Mouse (Mus musculus) forebrain, postnatal 0 days (tissue): ENCODE measurements around the gene Nfkb1. TPM values are rescaled to one million over a fixed set of nuclear protein-coding genes. Genes with fewer than 3 reads are reported as not detected.
A peak's percentile ranks its signal among the peaks of the same experiment; 100 is the strongest.

Experiments used
- ATAC-seq: fragments of 200-750 bp; cut with Nextera tagmentation; 2 replicates; pipeline ENCODE4 v1.8.0; 2017; ENCODE audit warnings: mild to moderate bottlenecking, moderate library complexity
- DNase-seq: peaks from one replicate; pipeline ENCODE4 v3.0.0-alpha.2; 2015
- H3K27ac ChIP-seq: fragments of 300-500 bp; sonication (generic); 2 replicates; pipeline ENCODE4 v1.5.1; 2014; ENCODE audit warnings: low read depth, mild to moderate bottlenecking, antibody characterized with exemption, low read length, moderate library complexity, mixed read lengths
- H3K27me3 ChIP-seq: fragments of 300-500 bp; sonication (generic); 2 replicates; pipeline ENCODE4 v1.6.1; 2014; ENCODE audit warnings: mild to moderate bottlenecking, low read length, mixed read lengths; ENCODE audit not compliant: insufficient read depth
- H3K36me3 ChIP-seq: fragments of 300-500 bp; sonication (generic); 2 replicates; pipeline ENCODE4 v1.6.1; 2014; ENCODE audit warnings: mild to moderate bottlenecking, moderate library complexity; ENCODE audit not compliant: insufficient read depth
- H3K4me1 ChIP-seq: fragments of 300-500 bp; sonication (generic); 2 replicates; pipeline ENCODE4 v1.6.1; 2014; ENCODE audit warnings: antibody characterized with exemption; ENCODE audit not compliant: insufficient read depth
- H3K4me2 ChIP-seq: fragments of 300-500 bp; sonication (generic); 2 replicates; pipeline ENCODE4 v1.6.1; 2014; ENCODE audit warnings: low read depth, mild to moderate bottlenecking, moderate library complexity
- H3K4me3 ChIP-seq: fragments of 300-500 bp; sonication (generic); 2 replicates; pipeline ENCODE4 v1.5.1; 2014; ENCODE audit warnings: low read depth, low read length, mixed read lengths
- H3K9ac ChIP-seq: fragments of 300-500 bp; sonication (generic); 2 replicates; pipeline ENCODE4 v1.6.1; 2014; ENCODE audit warnings: mild to moderate bottlenecking
- H3K9me3 ChIP-seq: fragments of 300-500 bp; sonication (generic); 2 replicates; pipeline ENCODE4 v1.6.1; 2016; ENCODE audit warnings: low read length
- CTCF ChIP-seq: sonication (generic); IDR thresholded peaks from 2 replicates; pipeline ENCODE4 v1.5.1; 2016; ENCODE audit warnings: antibody characterized with exemption, control low read depth, low read depth
- WGBS: fragments of 180-500 bp; shearing (Covaris S2); extraction: QIAGEN DNeasy Blood & Tissue Kit; methylation state at CpG from one replicate; pipeline ENCODE4 v1.1.7; 2014; 5-methylcytosine and 5-hydroxymethylcytosine counted together
- polyA plus RNA-seq: library from polyadenylated mRNA; unstranded; fragments of >200 nt; fragmentation: Nextera tagmentation; extraction: Ambion mirVana; gene quantifications from 2 replicates; pipeline ENCODE4 v1.2.1, GENCODE M21; 2015
- total RNA-seq: library from RNA; depleted of rRNA; stranded (reverse); fragments of >200 nt; gene quantifications from 2 replicates; pipeline ENCODE4 v1.2.3, GENCODE M21; 2014

The Nfkb1 gene
- total and polyA plus RNA-seq, 2 experiments from 2014 or later = 4.4 to 22.5 TPM

DNA sequence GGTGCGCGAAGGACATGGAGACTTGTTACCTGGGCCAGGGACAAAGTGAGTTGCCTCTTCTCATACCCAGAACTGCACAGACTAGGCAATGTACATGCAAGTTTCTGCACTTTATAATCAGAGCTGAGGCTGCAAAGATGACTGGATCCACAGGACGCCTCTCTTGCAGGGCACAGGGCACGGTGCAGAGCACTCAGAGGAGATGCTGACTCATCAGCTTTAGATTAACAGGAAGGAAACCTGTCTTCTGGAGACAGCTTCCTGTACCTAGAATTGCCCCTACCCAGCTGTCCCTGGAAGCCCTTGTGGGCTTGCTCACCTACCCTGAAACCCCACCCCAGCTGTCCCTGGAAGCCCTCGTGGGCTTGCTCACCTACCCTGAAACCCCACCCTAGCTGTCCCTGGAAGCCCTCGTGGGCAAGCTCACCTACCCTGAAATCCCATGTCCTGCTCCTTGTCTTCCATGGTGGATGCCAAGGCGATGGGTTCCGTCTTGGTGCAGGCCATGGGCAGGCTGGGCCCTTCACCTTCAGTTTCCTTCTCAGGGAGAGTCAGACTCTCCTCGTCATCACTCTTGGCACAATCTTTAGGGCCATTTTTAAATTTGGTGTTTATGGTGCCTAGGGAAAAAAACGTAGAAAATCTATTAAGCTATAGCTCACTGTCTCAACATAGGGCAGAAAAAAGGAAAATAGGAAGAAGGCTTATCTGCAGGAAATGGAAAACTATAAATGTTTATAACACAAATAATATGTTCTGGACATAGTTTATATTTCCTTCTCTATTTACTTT, 86.5 kb downstream of the Nfkb1 start:
- Histone ChIP-seq H3K4me2 (no peak overlapping the region), H3K27me3 (no peaks in the 10 kb centered on the region), H3K4me1 (no peaks in the 10 kb centered on the region), H3K4me3 (no peak overlapping the region), H3K36me3 (peaks cover 19% of the 10 kb centered on the region), H3K9me3 (no peaks in the 10 kb centered on the region), H3K27ac (no peak overlapping the region), H3K9ac (no peak overlapping the region)
- DNase-seq = no peak
- whole genome bisulfite sequencing = 89% methylated on average over 10 of the region's 10 CpGs
- no peak for ATAC-seq
- TF ChIP-seq CTCF = no peak

DNA sequence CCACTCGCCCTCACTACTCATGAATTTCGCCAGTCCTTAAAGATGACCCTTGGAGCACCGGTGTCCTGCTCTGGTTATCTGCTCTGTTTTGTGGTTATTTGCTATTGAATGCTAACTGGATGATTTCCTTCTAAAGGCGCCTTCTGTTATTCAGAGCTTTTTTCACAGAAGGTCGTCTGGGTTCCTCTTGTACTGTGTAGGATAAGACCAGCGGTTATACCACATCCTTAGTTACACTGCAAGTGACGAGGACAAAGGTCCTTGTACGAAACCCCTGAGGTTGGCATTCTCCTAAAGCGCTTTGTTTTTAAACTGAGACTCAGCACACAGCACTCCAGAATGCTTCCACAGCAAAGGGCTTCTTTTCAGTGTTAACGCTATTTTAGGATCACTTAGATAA, 88.6 kb downstream of the Nfkb1 start:
- peaks cover 19% of the 10 kb centered on the region for H3K36me3 ChIP-seq
- no peaks in the 10 kb centered on the region for H3K4me1 ChIP-seq

DNA sequence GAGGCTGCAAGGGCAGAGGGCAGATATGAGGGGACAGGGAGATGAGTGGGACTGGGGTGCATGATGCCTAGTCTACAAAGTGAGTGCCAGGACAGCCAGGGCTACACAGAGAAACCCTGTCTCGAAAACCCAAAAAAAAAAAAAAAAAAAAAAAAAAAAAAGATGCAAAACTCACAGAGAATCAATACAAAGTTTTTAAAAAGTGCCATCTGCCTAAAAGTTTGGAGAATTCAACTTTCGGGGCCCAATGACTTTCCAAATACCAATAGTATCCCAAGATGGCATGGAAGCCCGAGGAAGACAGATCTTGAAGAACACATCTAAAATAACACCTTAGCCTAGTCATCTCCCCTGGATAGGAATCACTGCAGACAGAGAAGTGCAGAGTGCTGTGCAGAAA, 93.0 kb downstream of the Nfkb1 start:
- H3K27me3 ChIP-seq = no peaks in the 10 kb centered on the region
- no peak overlapping the region for H3K4me2 ChIP-seq
- H3K27ac ChIP-seq = no peak overlapping the region
- H3K36me3 ChIP-seq = peaks cover 18% of the 10 kb centered on the region
- H3K9me3 ChIP-seq = no peaks in the 10 kb centered on the region
- TF ChIP-seq CTCF = no peak
- H3K4me1 ChIP-seq = no peaks in the 10 kb centered on the region
- no peak overlapping the region for H3K4me3 ChIP-seq
- 90% methylated on average over 3 of the region's 3 CpGs for WGBS
- ATAC-seq (no peak), DNase-seq (no peak)
- H3K9ac ChIP-seq = no peak overlapping the region

More for the DNA sequence above, 88.6 kb downstream of the Nfkb1 start:
- H3K27me3 ChIP-seq = no peaks in the 10 kb centered on the region
- TF ChIP-seq CTCF = no peak
- no peak overlapping the region for H3K9ac ChIP-seq
- no peaks in the 10 kb centered on the region for H3K9me3 ChIP-seq
- no peak for ATAC-seq
- 76% methylated on average over 10 of the region's 10 CpGs for WGBS
- H3K4me2 ChIP-seq = no peak overlapping the region
- no peak overlapping the region for H3K4me3 ChIP-seq
- DNase-seq = no peak
- H3K27ac ChIP-seq = no peak overlapping the region

DNA sequence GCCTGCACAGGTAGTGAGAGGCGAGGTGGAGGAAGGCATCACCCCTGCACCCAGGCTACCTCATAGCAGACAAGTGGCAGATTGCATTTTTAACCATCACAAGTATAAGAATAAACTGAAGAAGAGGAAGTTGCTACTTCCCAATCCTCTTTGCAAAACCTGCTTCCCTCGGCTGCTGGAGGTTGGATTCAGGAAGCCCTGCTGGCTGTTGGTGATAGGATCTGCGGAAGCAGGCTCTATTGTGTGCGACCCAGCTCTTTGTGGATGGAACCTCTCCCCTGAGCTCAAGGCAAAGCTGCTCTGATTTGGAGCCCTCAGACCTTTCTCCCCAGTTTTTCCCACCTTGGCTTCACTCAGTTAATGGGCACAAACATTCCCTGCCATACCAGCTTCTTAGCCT, 94.3 kb downstream of the Nfkb1 start:
- ATAC-seq = no peak
- Histone ChIP-seq H3K27ac (no peak overlapping the region), H3K4me2 (no peak overlapping the region)

DNA sequence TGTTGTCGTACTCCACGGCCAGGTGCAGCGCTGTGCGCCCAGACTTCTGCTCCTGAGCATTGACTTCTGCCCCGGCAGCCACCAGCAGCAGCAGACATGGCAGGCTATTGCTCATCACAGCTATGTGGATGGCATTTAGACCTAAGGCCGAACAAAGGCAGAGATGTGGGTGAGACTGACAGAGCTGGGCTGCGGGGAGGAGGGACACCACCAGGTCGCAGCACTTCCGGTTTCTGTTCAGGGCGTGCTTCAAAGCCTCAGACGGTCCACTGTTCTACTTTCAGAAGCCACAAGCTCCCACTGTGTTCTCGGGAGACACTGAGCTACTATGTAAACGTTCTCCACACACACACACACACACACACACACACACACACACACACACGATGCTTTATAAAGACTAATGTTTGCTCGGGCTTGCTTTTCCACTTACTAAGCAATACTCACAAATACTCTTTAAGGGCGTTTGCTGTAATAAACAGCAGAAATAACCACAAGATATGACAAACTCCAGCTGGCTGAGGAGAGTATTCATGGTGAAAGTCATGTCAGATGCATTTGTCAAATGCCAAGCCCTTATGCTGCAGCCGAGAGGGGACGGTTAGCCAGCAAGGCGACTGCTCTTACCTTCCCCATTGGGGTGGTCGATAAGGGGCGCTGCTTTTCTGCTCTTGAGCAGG, 97.0 kb downstream of the Nfkb1 start:
- no peak for DNase-seq
- ATAC-seq = peak; percentile 73

More for the DNA sequence above, 94.3 kb downstream of the Nfkb1 start:
- Histone ChIP-seq H3K27me3 (no peaks in the 10 kb centered on the region), H3K9me3 (no peaks in the 10 kb centered on the region), H3K4me3 (no peak overlapping the region), H3K9ac (no peak overlapping the region), H3K4me1 (no peaks in the 10 kb centered on the region), H3K36me3 (peaks cover 20% of the 10 kb centered on the region)
- WGBS = 55% methylated on average over 4 of the region's 4 CpGs
- TF ChIP-seq CTCF = no peak
- DNase-seq = no peak

DNA sequence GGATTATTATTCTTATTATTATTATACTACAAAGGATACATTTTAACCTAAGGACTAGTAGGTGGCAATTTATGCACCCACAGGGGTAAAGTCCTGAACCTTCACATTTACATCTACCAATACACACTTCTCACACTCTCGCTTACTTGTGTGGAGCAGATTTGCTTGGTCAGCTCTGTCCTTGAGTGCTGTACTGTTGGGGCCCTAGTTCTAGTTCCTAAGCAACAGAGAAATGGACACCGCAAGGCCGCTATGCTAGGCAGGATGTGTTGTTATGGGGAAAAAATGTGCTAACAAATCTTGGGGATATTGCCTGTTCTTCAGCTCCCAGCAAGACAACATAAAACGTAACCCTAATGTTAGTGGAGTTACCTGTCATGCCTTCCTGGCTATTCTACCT, 99.3 kb downstream of the Nfkb1 start:
- H3K36me3 ChIP-seq = peaks cover 43% of the 10 kb centered on the region

More for the DNA sequence above, 97.0 kb downstream of the Nfkb1 start:
- TF ChIP-seq CTCF = no peak
- H3K9ac ChIP-seq = no peak overlapping the region
- 77% methylated on average over 21 of the region's 21 CpGs for WGBS
- no peak overlapping the region for H3K4me3 ChIP-seq
- H3K27ac ChIP-seq = no peak overlapping the region; the same call in 1 of the 2 replicates
- peaks cover 36% of the 10 kb centered on the region for H3K36me3 ChIP-seq
- H3K27me3 ChIP-seq = no peaks in the 10 kb centered on the region
- H3K4me2 ChIP-seq = no peak overlapping the region
- no peaks in the 10 kb centered on the region for H3K4me1 ChIP-seq
- H3K9me3 ChIP-seq = no peaks in the 10 kb centered on the region

DNA sequence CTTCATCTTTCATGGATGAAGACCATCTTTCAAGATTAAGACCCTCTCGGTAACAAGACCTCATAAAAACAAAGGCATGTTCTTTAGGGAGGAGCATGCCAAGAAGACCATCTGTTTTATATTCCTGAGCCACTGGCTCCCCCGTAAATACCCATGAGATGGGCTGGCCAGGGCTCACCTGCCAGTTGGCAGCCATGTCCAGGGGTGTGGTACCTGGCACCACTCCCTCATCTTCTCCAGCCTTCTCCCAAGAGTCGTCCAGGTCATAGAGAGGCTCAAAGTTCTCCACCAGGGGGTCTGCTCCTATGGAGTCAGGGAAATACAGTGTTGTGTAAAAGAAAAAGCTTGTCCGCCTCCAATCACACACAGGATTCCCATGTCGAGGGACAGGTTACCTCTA, 100.0 kb downstream of the Nfkb1 start:
- no peaks in the 10 kb centered on the region for H3K9me3 ChIP-seq
- no peak overlapping the region for H3K27ac ChIP-seq
- TF ChIP-seq CTCF = no peak
- no peak for DNase-seq
- H3K27me3 ChIP-seq = no peaks in the 10 kb centered on the region
- H3K4me1 ChIP-seq = no peaks in the 10 kb centered on the region
- H3K36me3 ChIP-seq = peaks cover 45% of the 10 kb centered on the region
- no peak overlapping the region for H3K4me2 ChIP-seq
- no peak overlapping the region for H3K9ac ChIP-seq
- ATAC-seq = no peak
- no peak overlapping the region for H3K4me3 ChIP-seq
- WGBS = 62% methylated on average over 5 of the region's 5 CpGs

More for the DNA sequence above, 99.3 kb downstream of the Nfkb1 start:
- no peak for DNase-seq
- Histone ChIP-seq H3K9ac (no peak overlapping the region), H3K4me3 (no peak overlapping the region), H3K27ac (no peak overlapping the region), H3K4me1 (no peaks in the 10 kb centered on the region), H3K9me3 (no peaks in the 10 kb centered on the region), H3K4me2 (no peak overlapping the region), H3K27me3 (no peaks in the 10 kb centered on the region)
- 75% methylated on average over 4 of the region's 4 CpGs for WGBS
- ATAC-seq = peak; percentile 42; the same call in 1 of the 2 replicates
- TF ChIP-seq CTCF = no peak
